Mouse (Mus musculus) hindbrain, embryonic 15.5 days (tissue): ENCODE results near the gene Gm49320. TPM values are rescaled to one million over a fixed set of nuclear protein-coding genes. Genes with fewer than 3 reads are reported as not detected.
"Not testable (repeated sequence)": the region's sequence is repeated elsewhere in the genome, so short reads cannot be mapped to it uniquely, and the experiment has no call there.

ENCODE experiments used
- ATAC-seq: fragments of 200-750 bp; cut with Nextera tagmentation; 2 replicates; pipeline ENCODE4 v1.8.0; 2017; ENCODE audit warnings: low read depth, moderate number of reproducible peaks, moderate TSS enrichment; ENCODE audit not compliant: low FRiP score
- H3K27ac ChIP-seq: fragments of 300-500 bp; sonication (generic); replicated peaks from 2 replicates; pipeline ENCODE4 v1.5.1; 2015; ENCODE audit warnings: mild to moderate bottlenecking, inconsistent platforms
- H3K27me3 ChIP-seq: fragments of 300-500 bp; sonication (generic); 2 replicates; pipeline ENCODE4 v1.6.1; 2015; ENCODE audit warnings: control low read depth, inconsistent platforms
- H3K36me3 ChIP-seq: fragments of 300-500 bp; sonication (generic); 2 replicates; pipeline ENCODE4 v1.6.1; 2015; ENCODE audit warnings: control low read depth, inconsistent platforms
- H3K4me1 ChIP-seq: fragments of 300-500 bp; sonication (generic); replicated peaks from 2 replicates; pipeline ENCODE4 v1.6.1; 2015; ENCODE audit warnings: control low read depth, inconsistent platforms
- H3K4me2 ChIP-seq: fragments of 300-500 bp; sonication (generic); 2 replicates; pipeline ENCODE4 v1.6.1; 2015; ENCODE audit warnings: moderate library complexity, mild to moderate bottlenecking, inconsistent platforms
- H3K4me3 ChIP-seq: fragments of 300-500 bp; sonication (generic); 2 replicates; pipeline ENCODE4 v1.5.1; 2015; ENCODE audit warnings: mild to moderate bottlenecking, inconsistent platforms
- H3K9ac ChIP-seq: fragments of 300-500 bp; sonication (generic); 2 replicates; pipeline ENCODE4 v1.6.1; 2015; ENCODE audit warnings: inconsistent platforms
- H3K9me3 ChIP-seq: fragments of 300-500 bp; sonication (generic); 2 replicates; pipeline ENCODE4 v1.6.1; 2016; ENCODE audit warnings: control low read depth, inconsistent platforms
- WGBS: fragments of 180-500 bp; shearing (Covaris S2); methylation state at CpG from one replicate; pipeline ENCODE4 v1.1.7; 2015; 5-methylcytosine and 5-hydroxymethylcytosine counted together
- polyA plus RNA-seq: library from polyadenylated mRNA; unstranded; fragments of >200 nt; fragmentation: Nextera tagmentation; extraction: Ambion mirVana; gene quantifications from 2 replicates; pipeline ENCODE4 v1.2.1, GENCODE M21; 2015

Gene Gm49320
- polyA plus RNA-seq, 1 experiment from 2014 or later, result 0.92 TPM

- Histone ChIP-seq H3K9me3 (no peaks in the 10 kb centered on the region), H3K27me3 (no peaks in the 10 kb centered on the region), H3K4me2 (peak within 1 kb of the TSS; percentile 68), H3K4me3 (peak within 1 kb of the TSS; percentile 57), H3K4me1 (peaks cover 45% of the 10 kb centered on the region), H3K27ac (peak within 1 kb of the TSS; percentile 92), H3K9ac (peak within 1 kb of the TSS; percentile 70), H3K36me3 (peaks cover 20% of the 10 kb centered on the region)
- WGBS, result under 1% methylated on average over 69 of the region's 69 CpGs
- ATAC-seq, result peak; percentile 85
Measured at GRCm38 (mm10) chr8:4252934-4253841, 14.5 kb downstream of the Gm49320 start, which contains the start of gene Snapc2. TSS of gene Snapc2 (plus strand) at chr8:4253080.

DNA sequence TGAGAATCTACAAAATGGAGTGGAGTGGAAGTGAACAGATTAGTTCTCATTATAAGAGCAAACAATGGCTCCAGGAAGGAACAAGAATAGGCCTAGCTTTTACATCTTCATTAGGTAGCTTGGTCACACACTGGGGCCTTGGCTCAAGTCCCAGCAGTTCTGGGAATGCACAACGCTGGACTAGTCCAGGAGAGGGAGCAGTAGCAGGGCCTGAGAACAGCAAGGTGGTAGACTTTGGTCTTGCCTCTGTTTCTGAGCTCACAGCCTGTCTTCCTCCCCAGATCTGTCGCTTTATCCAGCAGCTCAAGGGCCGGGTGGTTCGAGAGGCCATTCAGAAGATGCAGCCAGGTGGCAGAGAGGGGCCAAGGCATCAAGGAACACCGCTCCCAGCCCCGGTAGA is 15.3 kb downstream of the Gm49320 start:
- Histone ChIP-seq H3K9ac (peak overlapping the region; percentile 7), H3K27ac (peak overlapping the region; percentile 92), H3K27me3 (no peaks in the 10 kb centered on the region), H3K4me3 (peak overlapping the region; percentile 57), H3K9me3 (no peaks in the 10 kb centered on the region), H3K4me2 (peak overlapping the region; percentile 68), H3K4me1 (peaks cover 46% of the 10 kb centered on the region), H3K36me3 (peaks cover 20% of the 10 kb centered on the region)
- no peak for ATAC-seq
- 67% methylated on average over 6 of the region's 6 CpGs for WGBS

- 92% methylated on average over 7 of the region's 7 CpGs for WGBS
- not testable (repeated sequence) for H3K27ac ChIP-seq
Measured at GRCm38 (mm10) chr8:4255471-4255870, 16.8 kb downstream of the Gm49320 start.

GRCm38 (mm10) chr8:4256911-4257310 is 18.2 kb downstream of the Gm49320 start:
- Histone ChIP-seq H3K9ac (peak overlapping the region; percentile 80), H3K4me1 (peaks cover 53% of the 10 kb centered on the region), H3K9me3 (no peaks in the 10 kb centered on the region), H3K36me3 (peaks cover 37% of the 10 kb centered on the region), H3K27ac (peak overlapping the region; percentile 95), H3K4me3 (peak overlapping the region; percentile 79), H3K27me3 (no peaks in the 10 kb centered on the region), H3K4me2 (peak overlapping the region; percentile 74)
- no peak for ATAC-seq
- 41% methylated on average over 4 of the region's 4 CpGs for WGBS

More at GRCm38 (mm10) chr8:4255471-4255870, 16.8 kb downstream of the Gm49320 start:
- not testable (repeated sequence) for ATAC-seq, H3K9ac ChIP-seq, H3K9me3 ChIP-seq, H3K27me3 ChIP-seq, H3K4me2 ChIP-seq, H3K4me3 ChIP-seq
- peaks cover 53% of the 10 kb centered on the region for H3K4me1 ChIP-seq
- H3K36me3 ChIP-seq, result peaks cover 29% of the 10 kb centered on the region

DNA sequence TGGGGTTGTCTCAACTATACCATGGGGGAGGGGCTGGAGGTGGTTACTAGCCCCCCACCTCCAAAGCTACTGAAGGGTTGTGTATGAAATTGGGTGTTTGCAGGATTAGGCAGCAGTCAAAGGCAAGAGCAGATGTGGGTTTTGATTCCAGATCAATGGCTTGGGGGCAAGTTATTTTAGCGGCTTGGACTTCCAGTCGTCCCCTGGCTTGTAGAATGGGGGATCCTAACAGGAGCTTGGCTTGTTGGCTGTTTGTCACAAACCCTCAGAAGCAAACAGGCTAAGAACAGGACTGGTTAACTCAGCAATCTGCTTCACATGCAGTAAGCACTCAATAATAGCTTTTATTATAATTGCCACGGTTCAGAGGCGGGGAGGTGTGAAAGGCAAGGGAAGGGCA is 18.7 kb downstream of the Gm49320 start:
- Histone ChIP-seq H3K9me3 (no peaks in the 10 kb centered on the region), H3K4me1 (peaks cover 50% of the 10 kb centered on the region), H3K9ac (peak overlapping the region; percentile 80), H3K4me2 (peak overlapping the region; percentile 74), H3K27me3 (no peaks in the 10 kb centered on the region), H3K27ac (peak overlapping the region; percentile 95), H3K4me3 (peak overlapping the region; percentile 79), H3K36me3 (peaks cover 41% of the 10 kb centered on the region)
- 56% methylated on average over 4 of the region's 4 CpGs for whole genome bisulfite sequencing
- ATAC-seq, result no peak

DNA sequence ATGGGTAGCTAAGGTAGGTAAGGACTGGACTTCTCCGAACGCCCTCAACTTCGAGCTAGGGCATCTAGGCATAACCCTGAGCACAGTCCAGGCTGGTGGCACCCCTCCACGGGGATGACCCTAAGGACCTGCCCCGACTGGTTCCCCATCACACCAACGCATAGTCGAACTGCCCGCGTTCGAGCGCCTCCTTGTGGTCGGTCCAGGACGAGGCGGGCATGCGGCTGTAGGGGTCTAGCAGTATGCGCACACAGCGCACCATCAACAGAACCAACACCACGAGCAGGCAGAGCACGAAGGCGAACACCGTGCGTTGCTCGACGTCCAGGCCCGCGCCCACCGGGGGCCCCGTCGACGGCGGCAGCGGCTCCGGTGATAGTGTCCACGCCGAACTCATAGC is 19.6 kb downstream of the Gm49320 start:
- Histone ChIP-seq H3K9ac (peak overlapping the region; percentile 80), H3K36me3 (peaks cover 43% of the 10 kb centered on the region), H3K27me3 (no peaks in the 10 kb centered on the region), H3K4me1 (peaks cover 48% of the 10 kb centered on the region), H3K4me3 (peak overlapping the region; percentile 79), H3K9me3 (no peaks in the 10 kb centered on the region), H3K27ac (peak overlapping the region; percentile 95), H3K4me2 (peak overlapping the region; percentile 74)
- peak; percentile 54 for ATAC-seq
- WGBS, result 3% methylated on average over 35 of the region's 35 CpGs

GRCm38 (mm10) chr8:4258678-4259077 is 20.0 kb downstream of the Gm49320 start:
- Histone ChIP-seq H3K27ac (peak overlapping the region; percentile 95), H3K36me3 (peaks cover 47% of the 10 kb centered on the region), H3K4me2 (peak overlapping the region; percentile 74), H3K4me3 (peak overlapping the region; percentile 79), H3K9me3 (no peaks in the 10 kb centered on the region), H3K4me1 (peaks cover 45% of the 10 kb centered on the region), H3K27me3 (no peaks in the 10 kb centered on the region), H3K9ac (peak overlapping the region; percentile 80)
- ATAC-seq, result peak; percentile 75
- WGBS, result under 1% methylated on average over 31 of the region's 32 CpGs

DNA sequence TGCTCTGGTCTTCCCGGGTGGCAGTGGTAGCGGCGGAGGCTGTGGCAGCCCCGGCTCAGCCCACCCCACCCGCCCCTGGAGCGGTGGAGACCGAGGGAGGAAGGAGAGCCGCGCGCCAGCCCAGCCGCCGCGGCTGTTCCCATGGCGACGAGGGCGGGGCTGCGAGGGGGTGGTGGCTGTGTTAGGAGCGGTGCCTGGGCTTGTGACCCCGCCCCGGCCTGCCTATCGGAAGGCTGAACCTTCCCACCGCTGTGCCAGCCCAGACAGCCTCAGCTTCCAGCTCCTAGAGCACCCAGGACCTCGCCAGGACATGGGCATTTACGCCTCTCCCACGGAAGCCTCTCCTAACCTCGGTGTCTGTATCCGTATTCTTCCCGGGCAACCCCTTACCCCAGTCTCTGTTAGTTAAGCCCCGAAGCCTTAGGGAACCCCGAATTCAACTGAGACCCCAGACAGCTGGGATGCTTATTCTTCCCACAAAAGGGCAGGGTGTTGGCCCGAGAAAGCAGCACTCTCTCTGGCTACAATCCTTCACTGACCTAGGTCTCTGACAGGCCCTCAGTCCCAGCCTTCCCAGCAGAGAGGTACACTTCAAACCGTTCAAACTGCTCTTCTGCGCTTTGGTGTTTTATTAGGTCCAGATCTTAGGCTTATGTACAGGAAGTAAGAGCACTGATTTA is 20.6 kb downstream of the Gm49320 start, which contains the start of gene Ctxn1:
Ctxn1 (minus strand) TSS at position 150 of the 680 bp plus-strand sequence.
- H3K4me1 ChIP-seq, result peaks cover 40% of the 10 kb centered on the region
- peaks cover 52% of the 10 kb centered on the region for H3K36me3 ChIP-seq
- H3K4me2 ChIP-seq, result peak within 1 kb of the TSS; percentile 74
- H3K27me3 ChIP-seq, result no peaks in the 10 kb centered on the region
- peak within 1 kb of the TSS; percentile 95 for H3K27ac ChIP-seq
- H3K9ac ChIP-seq, result peak within 1 kb of the TSS; percentile 80
- H3K4me3 ChIP-seq, result peak within 1 kb of the TSS; percentile 79
- no peaks in the 10 kb centered on the region for H3K9me3 ChIP-seq
- ATAC-seq, result peak; percentile 91
- WGBS, result 6% methylated on average over 31 of the region's 33 CpGs

DNA sequence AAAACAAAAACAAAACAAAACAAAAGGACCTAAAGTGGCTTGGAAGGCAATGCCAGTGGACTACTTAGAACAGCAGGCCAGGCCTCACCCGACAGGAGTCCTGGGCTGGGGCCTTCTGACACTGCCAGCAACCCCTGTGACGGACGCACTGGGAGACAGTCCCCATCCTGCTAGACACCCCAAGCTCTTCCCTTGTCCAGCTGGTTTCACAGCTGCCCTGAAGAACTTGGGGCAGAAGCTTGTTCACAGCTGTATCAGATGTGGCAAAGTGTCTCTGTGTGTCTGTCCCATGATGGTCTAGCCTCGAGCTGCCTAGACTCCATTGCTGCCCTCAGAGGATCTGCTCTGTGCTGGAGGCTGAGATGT is 21.1 kb downstream of the Gm49320 start:
- peak overlapping the region; percentile 95 for H3K27ac ChIP-seq
- H3K27me3 ChIP-seq, result no peaks in the 10 kb centered on the region
- H3K4me3 ChIP-seq, result peak overlapping the region; percentile 79; the same call in 1 of the 2 replicates
- H3K9ac ChIP-seq, result peak overlapping the region; percentile 80; the same call in 1 of the 2 replicates
- ATAC-seq, result no peak
- peaks cover 35% of the 10 kb centered on the region for H3K4me1 ChIP-seq
- no peaks in the 10 kb centered on the region for H3K9me3 ChIP-seq
- H3K4me2 ChIP-seq, result peak overlapping the region; percentile 74; the same call in 1 of the 2 replicates
- 79% methylated on average over 4 of the region's 4 CpGs for WGBS
- peaks cover 53% of the 10 kb centered on the region for H3K36me3 ChIP-seq

- Histone ChIP-seq H3K4me2 (no peak overlapping the region), H3K4me3 (no peak overlapping the region), H3K9ac (no peak overlapping the region), H3K27me3 (no peaks in the 10 kb centered on the region), H3K36me3 (peaks cover 71% of the 10 kb centered on the region), H3K27ac (no peak overlapping the region), H3K4me1 (peaks cover 10% of the 10 kb centered on the region; the same call in 1 of the 2 replicates), H3K9me3 (no peaks in the 10 kb centered on the region)
- WGBS, result 88% methylated on average over 8 of the region's 8 CpGs
- no peak for ATAC-seq
Measured at GRCm38 (mm10) chr8:4263105-4263791, 24.6 kb downstream of the Gm49320 start.

GRCm38 (mm10) chr8:4265160-4265914 is 26.7 kb downstream of the Gm49320 start:
- WGBS, result 95% methylated on average over 15 of the region's 15 CpGs
- H3K4me2 ChIP-seq, result no peak overlapping the region
- no peaks in the 10 kb centered on the region for H3K4me1 ChIP-seq
- H3K27me3 ChIP-seq, result no peaks in the 10 kb centered on the region
- no peak for ATAC-seq
- no peak overlapping the region for H3K4me3 ChIP-seq
- no peak overlapping the region for H3K9ac ChIP-seq
- H3K36me3 ChIP-seq, result peaks cover 73% of the 10 kb centered on the region
- H3K27ac ChIP-seq, result no peak overlapping the region
- H3K9me3 ChIP-seq, result no peaks in the 10 kb centered on the region
